Mouse (Mus musculus) spleen, adult 2 months (tissue): ENCODE data around the gene Smg6. TPM values are rescaled to one million over a fixed set of nuclear protein-coding genes. Genes with fewer than 3 reads are reported as not detected.

Source experiments
- DNase-seq, 2 experiments: peaks; one replicate each; pipeline versions ENCODE4 v3.0.0 to v3.0.0-alpha.2; 2012 to 2021; ENCODE audit warnings: low spot score in 2 of 2, low read depth in 1 of 2
- H3K27ac ChIP-seq: fragments of 200-500 bp; 2 replicates; pipeline ENCODE4 v1.5.1; 2012; ENCODE audit warnings: low read length, inconsistent platforms; ENCODE audit not compliant: insufficient read depth
- H3K27me3 ChIP-seq: fragments of 200-500 bp; 2 replicates; pipeline ENCODE4 v1.6.1; 2012; ENCODE audit warnings: mild to moderate bottlenecking, moderate library complexity, low read length, inconsistent platforms; ENCODE audit not compliant: control insufficient read depth, insufficient read depth
- H3K36me3 ChIP-seq: fragments of 200-500 bp; 2 replicates; pipeline ENCODE4 v1.6.1; 2012; ENCODE audit warnings: mild to moderate bottlenecking, low read length, inconsistent platforms; ENCODE audit not compliant: control insufficient read depth, insufficient read depth
- H3K4me1 ChIP-seq: fragments of 200-500 bp; 2 replicates; pipeline ENCODE4 v1.6.1; 2011; ENCODE audit warnings: inconsistent platforms; ENCODE audit not compliant: control insufficient read depth, insufficient read depth, insufficient read length
- H3K4me3 ChIP-seq: fragments of 200-500 bp; 2 replicates; pipeline ENCODE4 v1.5.1; 2011; ENCODE audit warnings: mild to moderate bottlenecking, inconsistent platforms; ENCODE audit not compliant: insufficient read depth, insufficient read length; ENCODE audit errors: extremely low read depth
- CTCF ChIP-seq: fragments of 200-500 bp; IDR thresholded peaks from 2 replicates; pipeline ENCODE4 v1.5.1; 2011; ENCODE audit warnings: mild to moderate bottlenecking, inconsistent platforms; ENCODE audit not compliant: insufficient read depth, insufficient read length, insufficient replicate concordance; ENCODE audit errors: extremely low read depth
- POLR2A ChIP-seq: fragments of 200-500 bp; IDR thresholded peaks from 2 replicates; pipeline ENCODE4 v1.6.1; 2011; ENCODE audit warnings: low read depth, low read length, inconsistent platforms
- WGBS: fragments of 180-500 bp; shearing (Covaris S2); methylation state at CpG from one replicate; pipeline ENCODE4 v1.1.7; 2018; 5-methylcytosine and 5-hydroxymethylcytosine counted together
- polyA plus RNA-seq: library from polyadenylated mRNA; depleted of rRNA; stranded (reverse); fragments of >200 nt; gene quantifications from 2 replicates; pipeline ENCODE4 v1.2.3, GENCODE M21; 2012

The Smg6 gene
- polyA plus RNA-seq, 1 experiment = 28.6 TPM

DNA sequence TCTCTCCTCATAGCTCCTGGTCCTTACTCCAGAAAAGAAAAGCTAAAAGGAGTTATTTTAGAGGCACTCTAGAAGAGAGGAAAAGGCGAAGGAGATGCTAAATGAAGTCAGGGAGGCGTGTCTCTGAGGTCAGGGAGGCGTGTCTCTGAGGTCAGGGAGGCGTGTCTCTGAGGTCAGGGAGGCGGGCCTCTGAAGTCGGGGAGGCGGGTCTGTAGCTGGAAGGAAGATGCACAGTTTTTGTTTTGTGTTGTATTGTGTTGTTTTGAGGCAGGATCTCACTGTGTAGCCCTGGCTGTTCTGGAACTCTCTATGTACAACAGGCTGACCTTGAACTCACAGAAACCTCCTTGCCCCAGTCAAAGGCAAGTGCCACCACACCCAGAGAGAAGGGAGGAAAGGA lies 272.3 kb downstream of the Smg6 start:
- 57% methylated on average over 7 of the region's 7 CpGs for WGBS
- H3K4me3 ChIP-seq = no peak overlapping the region
- peaks cover 13% of the 10 kb centered on the region for H3K4me1 ChIP-seq
- H3K36me3 ChIP-seq = no peaks in the 10 kb centered on the region
- peaks cover 13% of the 10 kb centered on the region for H3K27me3 ChIP-seq
- no peak for DNase-seq
- TF ChIP-seq POLR2A (no peak), CTCF (no peak)
- H3K27ac ChIP-seq = no peak overlapping the region

- Histone ChIP-seq H3K4me1 (peaks cover 13% of the 10 kb centered on the region), H3K4me3 (no peak overlapping the region), H3K27me3 (peaks cover 10% of the 10 kb centered on the region), H3K36me3 (no peaks in the 10 kb centered on the region), H3K27ac (no peak overlapping the region)
- 93% methylated on average over 4 of the region's 4 CpGs for WGBS
- no peak for DNase-seq
- no peak for TF ChIP-seq CTCF
- TF ChIP-seq POLR2A = no peak
These were observed 273.2 kb downstream of the Smg6 start for GRCm38 (mm10) chr11:75198792-75199191.

GRCm38 (mm10) chr11:75199951-75200350 lies 274.3 kb downstream of the Smg6 start:
- Histone ChIP-seq H3K4me1 (peaks cover 6% of the 10 kb centered on the region; the same call in 1 of the 2 replicates), H3K4me3 (no peak overlapping the region), H3K27ac (no peak overlapping the region), H3K27me3 (peaks cover 2% of the 10 kb centered on the region; the same call in 1 of the 2 replicates), H3K36me3 (no peaks in the 10 kb centered on the region)
- DNase-seq = no peak
- WGBS = 68% methylated on average over 5 of the region's 5 CpGs
- no peak for TF ChIP-seq POLR2A
- TF ChIP-seq CTCF = no peak

DNA sequence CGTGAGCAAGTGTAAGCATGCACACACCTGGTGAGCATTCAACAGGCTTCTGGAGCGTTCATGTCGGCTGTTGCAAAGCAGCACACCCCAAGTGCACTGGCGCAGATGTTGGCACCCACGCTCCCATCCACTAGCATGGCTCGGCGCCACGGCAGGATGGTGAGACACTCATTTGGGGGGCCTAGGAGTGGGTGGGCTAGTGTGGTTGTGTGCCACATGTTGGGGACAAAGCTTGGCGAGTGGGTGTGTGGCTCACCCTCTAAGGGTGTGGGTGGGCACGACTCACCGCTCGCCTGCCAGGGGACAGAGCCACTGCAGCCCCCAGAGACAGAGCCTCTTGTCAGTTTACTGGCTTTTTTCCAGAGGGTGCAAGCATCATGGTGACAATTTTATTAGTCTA lies 275.3 kb downstream of the Smg6 start:
- no peak overlapping the region for H3K4me3 ChIP-seq
- no peaks in the 10 kb centered on the region for H3K27me3 ChIP-seq
- WGBS = 84% methylated on average over 12 of the region's 12 CpGs
- TF ChIP-seq CTCF (no peak), POLR2A (no peak)
- no peak for DNase-seq
- no peak overlapping the region for H3K27ac ChIP-seq
- H3K36me3 ChIP-seq = no peaks in the 10 kb centered on the region
- peaks cover 4% of the 10 kb centered on the region; the same call in 1 of the 2 replicates for H3K4me1 ChIP-seq

GRCm38 (mm10) chr11:75201721-75202120 lies 276.1 kb downstream of the Smg6 start:
- peaks cover 10% of the 10 kb centered on the region; the same call in 1 of the 2 replicates for H3K4me1 ChIP-seq
- 84% methylated on average over 8 of the region's 8 CpGs for WGBS
- no peaks in the 10 kb centered on the region for H3K36me3 ChIP-seq
- no peak for TF ChIP-seq POLR2A
- TF ChIP-seq CTCF = no peak
- H3K27ac ChIP-seq = no peak overlapping the region
- no peak overlapping the region for H3K4me3 ChIP-seq
- no peaks in the 10 kb centered on the region for H3K27me3 ChIP-seq
- DNase-seq = no peak

DNA sequence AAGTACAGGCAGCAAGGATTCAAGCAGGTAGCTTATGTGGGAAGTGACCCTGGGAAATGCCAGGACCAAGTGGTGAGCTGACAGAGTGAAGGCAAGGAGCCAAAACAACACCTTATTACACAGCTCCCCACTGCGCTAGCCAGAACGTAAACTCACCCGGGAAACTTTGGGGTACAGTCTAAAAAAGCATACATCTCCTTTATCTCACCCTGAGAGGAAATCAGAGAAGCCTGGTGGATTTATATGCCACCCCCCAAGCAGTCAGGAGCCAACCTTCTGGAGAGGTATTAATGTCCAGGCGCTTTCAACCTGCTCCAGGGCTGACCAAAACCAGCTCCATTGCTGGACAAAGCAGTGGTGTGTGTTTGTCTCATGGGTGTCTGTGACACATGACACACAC lies 278.3 kb downstream of the Smg6 start:
- no peak for DNase-seq
- Histone ChIP-seq H3K27ac (no peak overlapping the region), H3K4me1 (peaks cover 7% of the 10 kb centered on the region; the same call in 1 of the 2 replicates), H3K36me3 (no peaks in the 10 kb centered on the region), H3K27me3 (no peaks in the 10 kb centered on the region), H3K4me3 (no peak overlapping the region)
- 89% methylated on average over 4 of the region's 4 CpGs for WGBS
- TF ChIP-seq CTCF (no peak), POLR2A (no peak)

DNA sequence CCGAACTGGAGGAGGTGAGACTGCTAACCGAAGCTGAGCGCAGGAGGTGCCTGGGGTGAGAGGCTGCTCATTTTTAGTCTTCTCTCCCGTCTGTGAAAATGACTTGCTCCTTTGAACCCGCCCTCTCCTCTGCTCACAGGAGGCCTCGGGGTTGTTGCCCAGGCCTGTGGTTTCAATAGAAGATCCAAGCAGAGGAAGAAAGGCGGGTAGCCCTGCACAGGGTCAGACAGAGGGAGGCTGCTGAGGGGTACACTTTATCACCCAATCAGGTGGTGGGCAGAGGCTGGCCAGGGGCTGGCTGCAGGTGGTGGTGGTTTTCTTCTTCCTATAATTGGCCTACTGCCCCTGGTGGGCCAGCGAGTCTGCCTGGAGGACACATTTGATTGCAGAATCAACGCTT lies 278.8 kb downstream of the Smg6 start:
- H3K4me1 ChIP-seq = peaks cover 7% of the 10 kb centered on the region; the same call in 1 of the 2 replicates
- DNase-seq = no peak
- H3K36me3 ChIP-seq = no peaks in the 10 kb centered on the region
- no peak overlapping the region for H3K4me3 ChIP-seq
- WGBS = 26% methylated on average over 9 of the region's 9 CpGs
- H3K27me3 ChIP-seq = no peaks in the 10 kb centered on the region
- no peak for TF ChIP-seq CTCF
- no peak for TF ChIP-seq POLR2A
- H3K27ac ChIP-seq = no peak overlapping the region
